Mouse (Mus musculus): ENCODE data around the gene Smap2.
"Not testable (repeated sequence)": the region's sequence is repeated elsewhere in the genome, so short reads cannot be mapped to it uniquely, and the experiment has no call there.

DNA sequence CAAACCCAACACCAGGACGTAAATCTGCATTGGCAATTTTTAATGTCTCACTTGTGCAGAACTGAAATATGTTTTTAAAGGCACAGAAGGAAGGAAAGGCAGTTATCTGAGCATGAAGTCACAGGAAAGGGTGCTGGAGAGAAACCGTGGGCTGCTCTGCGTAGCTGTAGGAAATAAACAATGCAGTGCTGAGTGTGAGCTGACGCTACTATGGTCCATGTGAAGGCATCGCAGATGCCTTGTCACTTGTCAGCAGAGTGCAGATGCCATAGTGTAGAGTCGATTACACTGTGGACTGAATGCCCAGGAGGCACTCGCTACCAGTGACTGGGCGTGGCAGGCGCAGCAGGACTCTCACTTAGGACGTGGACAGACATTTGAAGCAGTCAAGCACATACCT lies 42.2 kb upstream of the Smap2 start:
- TF ChIP-seq CTCF (conservative IDR thresholded peaks at IDR 0.05; ENCODE audit: insufficient read depth, insufficient read length, low read depth, low read length); POLR2A (IDR thresholded peaks at IDR 0.05; ENCODE audit: low read depth, low read length): not testable (repeated sequence)
